Mouse (Mus musculus) midbrain, embryonic 10.5 days (tissue): Measurements from ENCODE around the gene 1700030J22Rik. TPM values are rescaled to one million over a fixed set of nuclear protein-coding genes. Genes with fewer than 3 reads are reported as not detected.

ENCODE experiments used
- DNase-seq: peaks from one replicate; pipeline ENCODE4 v3.0.0-alpha.2; 2017; ENCODE audit warnings: low spot score
- H3K27ac ChIP-seq: fragments of 300-500 bp; sonication (generic); replicated peaks from 2 replicates; pipeline ENCODE4 v1.5.1; 2016; ENCODE audit warnings: mild to moderate bottlenecking
- H3K27me3 ChIP-seq: fragments of 300-500 bp; sonication (generic); 2 replicates; pipeline ENCODE4 v1.6.1; 2016; ENCODE audit warnings: low read depth, mild to moderate bottlenecking; ENCODE audit not compliant: poor library complexity, severe bottlenecking
- H3K36me3 ChIP-seq: fragments of 300-500 bp; sonication (generic); 2 replicates; pipeline ENCODE4 v1.6.1; 2016; ENCODE audit warnings: mild to moderate bottlenecking, moderate library complexity
- H3K4me1 ChIP-seq: fragments of 300-500 bp; sonication (generic); 2 replicates; pipeline ENCODE4 v1.6.1; 2016
- H3K4me3 ChIP-seq: fragments of 300-500 bp; sonication (generic); 2 replicates; pipeline ENCODE4 v1.5.1; 2016; ENCODE audit warnings: mild to moderate bottlenecking, moderate library complexity
- H3K9me3 ChIP-seq: fragments of 300-500 bp; sonication (generic); replicated peaks from 2 replicates; pipeline ENCODE4 v1.6.1; 2016; ENCODE audit warnings: mild to moderate bottlenecking
- WGBS: fragments of 180-500 bp; shearing (Covaris S2); methylation state at CpG from one replicate; pipeline ENCODE4 v1.1.7; 2016; 5-methylcytosine and 5-hydroxymethylcytosine counted together
- polyA plus RNA-seq: library from polyadenylated mRNA; unstranded; fragments of >200 nt; fragmentation: Nextera tagmentation; extraction: Ambion mirVana; gene quantifications from 2 replicates; pipeline ENCODE4 v1.2.1, GENCODE M21; 2016

1700030J22Rik gene
- polyA plus RNA-seq, 1 experiment from 2014 or later, result 2.8 TPM

DNA sequence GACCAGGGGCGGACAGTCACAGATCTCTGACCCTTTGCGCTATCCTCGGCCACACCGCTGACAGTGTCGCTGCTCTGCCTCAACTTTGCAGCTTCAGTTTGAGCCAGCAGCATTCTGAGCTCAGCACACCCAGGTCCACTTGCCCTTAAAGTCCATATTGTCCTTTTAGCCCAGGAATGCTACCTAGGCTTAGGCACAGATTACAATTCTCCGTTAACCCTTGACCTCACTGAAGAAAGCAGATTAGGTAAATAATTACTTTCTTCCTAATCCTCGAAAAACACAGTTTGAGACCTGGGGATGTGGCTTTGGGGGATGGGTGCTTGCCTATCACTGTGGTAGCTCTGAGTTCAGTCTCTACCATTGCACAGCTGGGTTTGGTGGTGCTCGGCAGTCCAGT lies 12.5 kb upstream of the 1700030J22Rik start:
- Histone ChIP-seq H3K4me3 (peak overlapping the region; percentile 77; the same call in 1 of the 2 replicates), H3K4me1 (peaks cover 28% of the 10 kb centered on the region), H3K36me3 (peaks cover 45% of the 10 kb centered on the region), H3K9me3 (no peaks in the 10 kb centered on the region), H3K27me3 (no peaks in the 10 kb centered on the region), H3K27ac (no peak overlapping the region)
- DNase-seq, result no peak
- WGBS, result 73% methylated on average over 8 of the region's 8 CpGs

DNA sequence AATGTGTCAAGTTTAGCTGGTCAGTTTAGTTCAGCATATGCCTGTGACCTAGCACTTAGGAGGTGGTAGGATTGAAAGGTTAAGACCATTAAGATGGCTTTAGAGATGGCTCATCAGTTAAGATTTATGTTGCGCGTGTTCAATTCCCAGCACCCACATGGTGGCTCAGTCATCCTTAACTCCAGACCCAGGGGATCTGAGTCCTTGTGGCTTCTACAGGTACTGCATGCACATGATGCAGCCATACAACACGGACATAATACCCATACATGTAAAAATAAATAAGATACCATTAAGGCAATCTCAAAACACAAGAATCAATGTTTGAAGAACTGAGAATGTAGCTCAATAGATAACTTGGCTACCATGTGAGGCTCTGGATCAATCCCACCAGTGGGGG lies 11.1 kb upstream of the 1700030J22Rik start:
- Histone ChIP-seq H3K4me1 (peaks cover 28% of the 10 kb centered on the region), H3K27ac (no peak overlapping the region), H3K9me3 (no peaks in the 10 kb centered on the region), H3K4me3 (no peak overlapping the region), H3K27me3 (no peaks in the 10 kb centered on the region), H3K36me3 (peaks cover 58% of the 10 kb centered on the region)
- no peak for DNase-seq
- WGBS, result 94% methylated on average over 3 of the region's 3 CpGs

DNA sequence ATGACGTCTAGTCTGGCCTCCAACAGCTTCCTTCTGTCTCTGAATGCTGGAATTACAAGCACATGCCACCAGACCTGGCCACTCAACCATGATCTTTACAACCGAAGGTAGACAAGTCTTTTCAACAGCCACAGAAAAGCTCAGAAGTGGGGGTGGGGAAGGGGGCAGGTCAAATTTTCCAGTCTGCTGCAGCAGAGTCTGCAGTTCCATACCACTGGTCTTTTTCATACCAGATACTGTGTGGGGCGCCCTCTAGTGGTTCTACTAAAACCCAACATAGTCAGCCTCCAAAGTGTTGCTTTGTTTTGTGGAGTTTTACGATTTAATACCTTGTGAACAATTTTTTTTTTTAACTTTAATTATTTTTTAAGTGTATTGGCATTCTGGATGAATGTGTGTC lies 1.4 kb upstream of the 1700030J22Rik start:
- DNase-seq, result peak; percentile 72
- Histone ChIP-seq H3K27ac (no peak overlapping the region), H3K27me3 (no peaks in the 10 kb centered on the region), H3K36me3 (peaks cover 35% of the 10 kb centered on the region), H3K4me1 (peaks cover 20% of the 10 kb centered on the region), H3K4me3 (no peak overlapping the region), H3K9me3 (no peaks in the 10 kb centered on the region)
- 22% methylated on average over 4 of the region's 4 CpGs for WGBS

DNA sequence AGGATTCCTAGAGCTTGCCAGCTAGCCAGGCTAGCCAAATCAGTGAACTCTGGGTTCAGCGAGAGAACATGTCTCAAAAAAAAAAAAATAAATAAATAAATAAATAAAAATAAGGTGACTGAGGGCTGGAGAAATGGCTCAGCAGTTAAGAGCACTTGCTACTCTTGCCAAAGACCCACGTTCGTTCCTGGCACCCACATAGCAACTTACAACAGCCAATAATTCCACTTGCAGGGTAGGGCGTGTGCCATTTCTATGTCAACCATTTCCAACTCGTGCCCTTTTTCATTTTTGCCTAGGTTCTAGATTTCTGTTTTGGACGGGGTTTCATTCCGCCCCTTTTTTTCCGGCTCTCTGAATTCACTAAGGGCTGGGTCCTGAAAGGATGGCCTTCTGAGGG lies 707 bp downstream of the 1700030J22Rik start:
- WGBS, result 35% methylated on average over 8 of the region's 8 CpGs
- Histone ChIP-seq H3K4me3 (peak overlapping the region; percentile 81), H3K36me3 (peaks cover 14% of the 10 kb centered on the region), H3K9me3 (no peaks in the 10 kb centered on the region), H3K27ac (peak overlapping the region; percentile 79), H3K4me1 (peaks cover 20% of the 10 kb centered on the region), H3K27me3 (no peaks in the 10 kb centered on the region)
- no peak for DNase-seq

DNA sequence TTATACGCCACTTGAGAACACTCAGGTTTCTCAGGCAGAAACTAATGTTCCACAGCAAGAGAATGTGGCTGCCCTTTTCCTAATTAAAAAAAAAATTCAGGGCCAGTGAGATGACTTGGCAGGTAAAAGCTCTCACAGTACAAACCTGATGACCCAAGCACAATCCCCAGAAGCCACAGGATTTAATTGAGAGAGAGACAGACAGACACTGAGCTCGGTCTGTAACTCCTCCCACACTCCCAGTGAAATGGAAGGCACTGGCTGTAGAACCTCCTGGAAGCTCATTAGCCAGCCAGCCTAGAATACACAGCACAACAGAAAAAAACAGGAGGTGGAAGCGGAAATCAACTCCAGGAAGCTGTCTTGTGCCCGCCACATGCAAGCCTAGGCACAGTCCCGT lies 3.2 kb downstream of the 1700030J22Rik start:
- WGBS, result 72% methylated on average over 5 of the region's 5 CpGs
- Histone ChIP-seq H3K9me3 (no peaks in the 10 kb centered on the region), H3K27ac (no peak overlapping the region), H3K4me3 (no peak overlapping the region), H3K36me3 (no peaks in the 10 kb centered on the region), H3K27me3 (no peaks in the 10 kb centered on the region), H3K4me1 (peaks cover 20% of the 10 kb centered on the region)
- DNase-seq, result no peak

- H3K4me1 ChIP-seq, result peaks cover 19% of the 10 kb centered on the region
- no peaks in the 10 kb centered on the region for H3K27me3 ChIP-seq
- H3K9me3 ChIP-seq, result no peaks in the 10 kb centered on the region
- H3K4me3 ChIP-seq, result no peak overlapping the region
- no peaks in the 10 kb centered on the region for H3K36me3 ChIP-seq
- no peak for DNase-seq
- no peak overlapping the region for H3K27ac ChIP-seq
- WGBS, result 31% methylated on average over 5 of the region's 5 CpGs
Observed at GRCm38 (mm10) chr8:116975066-116975465, 3.7 kb downstream of the 1700030J22Rik start.

- Histone ChIP-seq H3K27ac (no peak overlapping the region), H3K9me3 (no peaks in the 10 kb centered on the region), H3K36me3 (no peaks in the 10 kb centered on the region), H3K4me3 (no peak overlapping the region), H3K27me3 (no peaks in the 10 kb centered on the region), H3K4me1 (no peaks in the 10 kb centered on the region)
- DNase-seq, result no peak
- 85% methylated on average over 6 of the region's 6 CpGs for WGBS
Observed at GRCm38 (mm10) chr8:116969531-116969930, 9.2 kb downstream of the 1700030J22Rik start.

DNA sequence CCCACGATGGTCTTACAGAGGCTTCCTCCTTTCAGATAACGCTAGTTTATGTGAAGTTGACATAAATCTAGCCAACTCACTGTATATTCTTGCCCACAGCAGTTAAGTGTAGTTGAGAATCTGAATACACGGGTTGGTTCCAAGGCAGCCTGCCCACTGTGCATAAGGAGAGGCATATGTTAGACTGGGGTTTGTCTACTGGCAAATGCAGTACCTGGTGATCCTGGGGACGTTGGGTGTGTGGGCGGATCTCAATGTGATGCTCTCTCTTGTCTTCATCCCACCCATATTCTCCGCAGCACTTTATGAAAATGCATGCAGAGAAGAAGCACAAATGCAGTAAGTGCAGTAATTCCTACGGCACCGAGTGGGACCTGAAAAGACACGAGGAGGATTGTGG lies 24.3 kb downstream of the 1700030J22Rik start:
- no peak for DNase-seq
- Histone ChIP-seq H3K27ac (no peak overlapping the region), H3K27me3 (no peaks in the 10 kb centered on the region), H3K36me3 (peaks cover 64% of the 10 kb centered on the region), H3K4me1 (no peaks in the 10 kb centered on the region), H3K9me3 (no peaks in the 10 kb centered on the region), H3K4me3 (no peak overlapping the region)
- 93% methylated on average over 9 of the region's 9 CpGs for WGBS

DNA sequence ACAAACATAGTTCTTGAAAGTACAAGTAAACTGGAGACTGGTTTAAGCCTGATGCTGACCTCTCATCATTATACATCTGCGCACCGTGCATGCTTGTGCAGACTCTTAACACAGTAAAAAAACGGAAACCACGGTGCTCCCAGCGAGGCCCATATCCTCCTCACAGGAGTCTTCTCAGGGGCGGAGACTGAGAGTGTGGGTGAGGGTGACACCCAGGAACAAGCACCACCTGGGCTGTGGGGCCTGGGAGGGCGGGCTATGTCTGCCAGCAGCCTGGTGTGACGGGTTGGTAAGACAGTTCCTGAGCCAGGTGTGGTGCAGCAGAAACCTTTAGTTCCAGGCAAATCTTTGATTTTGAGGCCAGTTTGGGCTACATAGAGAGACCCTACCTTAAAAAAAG lies 26.3 kb downstream of the 1700030J22Rik start:
- H3K27me3 ChIP-seq, result no peaks in the 10 kb centered on the region
- 92% methylated on average over 8 of the region's 8 CpGs for WGBS
- no peaks in the 10 kb centered on the region for H3K4me1 ChIP-seq
- DNase-seq, result no peak
- H3K36me3 ChIP-seq, result peaks cover 45% of the 10 kb centered on the region
- H3K4me3 ChIP-seq, result no peak overlapping the region
- H3K27ac ChIP-seq, result no peak overlapping the region
- H3K9me3 ChIP-seq, result no peaks in the 10 kb centered on the region

DNA sequence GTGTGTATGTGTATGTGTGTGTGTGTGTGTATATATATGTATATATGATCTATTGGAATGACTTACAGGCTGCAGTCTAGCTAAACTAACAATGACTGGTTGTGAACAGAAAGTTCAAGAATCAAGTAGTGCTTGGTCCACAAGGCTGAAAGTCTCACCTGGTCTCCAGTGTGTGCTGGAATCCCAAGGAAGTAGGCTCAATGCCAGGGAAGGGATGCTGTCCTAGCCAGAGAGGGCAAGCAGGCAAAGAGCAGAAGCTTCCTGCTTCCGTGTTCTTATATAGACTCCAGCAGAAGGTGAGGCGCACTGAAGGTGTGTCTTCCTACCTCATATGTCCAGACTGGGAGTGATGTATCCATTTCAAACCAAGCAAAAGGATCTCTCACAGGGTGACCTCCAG lies 27.0 kb downstream of the 1700030J22Rik start:
- Histone ChIP-seq H3K27ac (no peak overlapping the region), H3K27me3 (no peaks in the 10 kb centered on the region), H3K4me1 (no peaks in the 10 kb centered on the region), H3K36me3 (peaks cover 41% of the 10 kb centered on the region), H3K4me3 (no peak overlapping the region), H3K9me3 (no peaks in the 10 kb centered on the region)
- 98% methylated on average over 2 of the region's 2 CpGs for WGBS
- no peak for DNase-seq

- H3K27me3 ChIP-seq, result no peaks in the 10 kb centered on the region
- DNase-seq, result no peak
- no peaks in the 10 kb centered on the region for H3K9me3 ChIP-seq
- peaks cover 38% of the 10 kb centered on the region for H3K36me3 ChIP-seq
- 95% methylated on average over 5 of the region's 5 CpGs for WGBS
- no peak overlapping the region for H3K27ac ChIP-seq
- no peaks in the 10 kb centered on the region for H3K4me1 ChIP-seq
- no peak overlapping the region for H3K4me3 ChIP-seq
Observed at GRCm38 (mm10) chr8:116951369-116951768, 27.4 kb downstream of the 1700030J22Rik start.

DNA sequence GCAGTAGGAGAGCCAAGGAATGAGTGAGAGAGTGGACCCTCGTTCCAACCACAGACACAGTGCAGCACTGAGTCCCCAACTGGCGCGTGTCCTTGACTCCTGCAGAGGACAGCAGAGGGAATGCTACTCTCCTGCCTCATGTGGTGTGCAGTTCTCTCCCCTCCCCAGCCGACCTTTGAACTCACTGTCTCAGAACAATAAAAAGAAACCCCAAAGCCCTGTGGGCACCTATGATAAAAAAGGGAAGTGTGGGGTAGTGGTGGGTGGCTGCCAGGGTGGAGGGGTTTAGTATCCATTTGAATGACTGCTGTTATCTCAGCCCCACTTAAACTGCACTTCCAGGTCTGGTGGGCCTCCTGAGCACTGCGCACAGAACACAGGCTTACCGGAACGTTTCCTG lies 31.2 kb downstream of the 1700030J22Rik start:
- H3K9me3 ChIP-seq, result no peaks in the 10 kb centered on the region
- no peak overlapping the region for H3K27ac ChIP-seq
- whole genome bisulfite sequencing, result 93% methylated on average over 7 of the region's 7 CpGs
- DNase-seq, result no peak
- peaks cover 24% of the 10 kb centered on the region for H3K4me1 ChIP-seq
- H3K4me3 ChIP-seq, result no peak overlapping the region
- H3K36me3 ChIP-seq, result peaks cover 5% of the 10 kb centered on the region; the same call in 1 of the 2 replicates
- no peaks in the 10 kb centered on the region for H3K27me3 ChIP-seq

- 0 out of 2 replicates have a peak, but pooled peaks cover 3% of the 10 kb centered on the region for H3K36me3 ChIP-seq
- DNase-seq, result no peak
- H3K27me3 ChIP-seq, result no peaks in the 10 kb centered on the region
- 83% methylated on average over 6 of the region's 6 CpGs for WGBS
- peaks cover 24% of the 10 kb centered on the region for H3K4me1 ChIP-seq
- no peak overlapping the region for H3K27ac ChIP-seq
- no peak overlapping the region for H3K4me3 ChIP-seq
- no peaks in the 10 kb centered on the region for H3K9me3 ChIP-seq
Observed at GRCm38 (mm10) chr8:116946851-116947250, 31.9 kb downstream of the 1700030J22Rik start.

- no peak overlapping the region for H3K4me3 ChIP-seq
- DNase-seq, result no peak
- H3K9me3 ChIP-seq, result no peaks in the 10 kb centered on the region
- peaks cover 24% of the 10 kb centered on the region for H3K4me1 ChIP-seq
- H3K27ac ChIP-seq, result no peak overlapping the region
- H3K36me3 ChIP-seq, result peaks cover 5% of the 10 kb centered on the region
- no peaks in the 10 kb centered on the region for H3K27me3 ChIP-seq
- 86% methylated on average over 21 of the region's 21 CpGs for WGBS
Observed at GRCm38 (mm10) chr8:116946268-116946838, 32.4 kb downstream of the 1700030J22Rik start.
